Comparison of ENCODE assay signal across 7 mouse cellular contexts in genomic region chr12:70110375-70111116, GRCm38 (mm10). TPM values are rescaled to one million over a fixed set of nuclear protein-coding genes. Genes with fewer than 3 reads are reported as not detected.
A peak's percentile ranks its signal among the peaks of the same experiment; 100 is the strongest.
DNase-seq lines count a peak whose midpoint lies in the region; ATAC-seq and TF ChIP-seq lines count a peak whose summit lies in the region.

No protein-coding gene starts in this region.

- no peak for TF ChIP-seq CTCF in stomach, postnatal 0 days (IDR thresholded peaks at IDR 0.05; ENCODE audit: low read depth)

- H3K4me1 ChIP-seq in lung, embryonic 16.5 days (replicated peaks; ENCODE audit: control insufficient read depth, insufficient read depth, low read length) = peaks cover 24% of the 10 kb centered on the region
- peaks cover 19% of the 10 kb centered on the region for H3K4me1 ChIP-seq in liver, embryonic 16.5 days (ENCODE audit: control insufficient read depth, low read depth, low read length)
- H3K4me1 ChIP-seq in stomach, postnatal 0 days (replicated peaks; ENCODE audit: control insufficient read depth, insufficient read depth) = peaks cover 3% of the 10 kb centered on the region; the same call in 1 of the 2 replicates

- H3K27ac ChIP-seq in lung, embryonic 16.5 days (ENCODE audit: low read length) = peak overlapping the region; percentile 91; the same call in 1 of the 2 replicates
- peak overlapping the region; percentile 61 for H3K27ac ChIP-seq in liver, embryonic 16.5 days (ENCODE audit: low read length)
- peak overlapping the region; percentile 94 for H3K27ac ChIP-seq in stomach, postnatal 0 days (replicated peaks)

- H3K27me3 ChIP-seq in lung, embryonic 16.5 days (ENCODE audit: control insufficient read depth, insufficient read depth, low read depth, low read length) = no peaks in the 10 kb centered on the region
- H3K27me3 ChIP-seq in liver, embryonic 16.5 days (ENCODE audit: control insufficient read depth, insufficient read depth, low read depth, low read length) = peaks cover 27% of the 10 kb centered on the region
- no peaks in the 10 kb centered on the region for H3K27me3 ChIP-seq in stomach, postnatal 0 days (ENCODE audit: control insufficient read depth, insufficient read depth, low read length)

- peak overlapping the region; percentile 92 for H3K9ac ChIP-seq in lung, embryonic 16.5 days (ENCODE audit: low read length)
- H3K9ac ChIP-seq in liver, embryonic 16.5 days (ENCODE audit: low read depth, low read length) = peak overlapping the region; percentile 68
- peak overlapping the region; percentile 92 for H3K9ac ChIP-seq in stomach, postnatal 0 days (ENCODE audit: low read length)

- TF ChIP-seq EP300 in stomach, postnatal 0 days (optimal IDR thresholded peaks at IDR 0.05) = no peak

- peak overlapping the region; percentile 93 for H3K4me3 ChIP-seq in lung, embryonic 16.5 days (ENCODE audit: low read length)
- H3K4me3 ChIP-seq in liver, embryonic 16.5 days (ENCODE audit: low read depth, low read length) = peak overlapping the region; percentile 72
- H3K4me3 ChIP-seq in stomach, postnatal 0 days (ENCODE audit: low read depth, low read length) = peak overlapping the region; percentile 83

- WGBS in lung, embryonic 16.5 days = 11% methylated on average over 23 of the region's 23 CpGs
- 8% methylated on average over 23 of the region's 23 CpGs for WGBS in liver, embryonic 16.5 days (ENCODE audit: insufficient replicate concordance)
- 12% methylated on average over 23 of the region's 23 CpGs for WGBS in stomach, postnatal 0 days

- no peaks in the 10 kb centered on the region for H3K36me3 ChIP-seq in lung, embryonic 16.5 days (ENCODE audit: control insufficient read depth, insufficient read depth, low read length)
- no peaks in the 10 kb centered on the region for H3K36me3 ChIP-seq in liver, embryonic 16.5 days (ENCODE audit: control insufficient read depth, insufficient read depth)
- no peaks in the 10 kb centered on the region for H3K36me3 ChIP-seq in stomach, postnatal 0 days (ENCODE audit: control insufficient read depth, insufficient read depth, low read length)

- H3K4me2 ChIP-seq in lung, embryonic 16.5 days (ENCODE audit: low read depth, low read length) = peak overlapping the region; percentile 99
- H3K4me2 ChIP-seq in liver, embryonic 16.5 days (ENCODE audit: low read depth, low read length) = peak overlapping the region; percentile 94
- H3K4me2 ChIP-seq in stomach, postnatal 0 days (replicated peaks; ENCODE audit: low read depth) = peak overlapping the region; percentile 96

- H3K9me3 ChIP-seq in lung, embryonic 16.5 days (ENCODE audit: control insufficient read depth, low read length) = no peaks in the 10 kb centered on the region
- no peaks in the 10 kb centered on the region for H3K9me3 ChIP-seq in liver, embryonic 16.5 days (replicated peaks; ENCODE audit: control insufficient read depth, low read length)
- H3K9me3 ChIP-seq in stomach, postnatal 0 days (ENCODE audit: control insufficient read depth, low read length) = no peaks in the 10 kb centered on the region

- intact Hi-C loops in heart, postnatal 10 days (cut with DNase I) = loop anchor here (2.0 kb wide), 1 partner anchor 30 kb away; no protein-coding TSS in a partner anchor

- DNase-seq in lung, postnatal 36 days = no peak
- DNase-seq in embryo, embryonic 11 days = peak; percentile 37
- peak; percentile 21 to 31 for DNase-seq in heart, postnatal 10 days
- DNase-seq in stomach, postnatal 0 days (ENCODE audit: low spot score) = no peak

- ATAC-seq in lung, embryonic 16.5 days (ENCODE audit: low read depth) = no peak
- ATAC-seq in liver, embryonic 16.5 days (ENCODE audit: low read depth) = no peak
- ATAC-seq in stomach, postnatal 0 days (ENCODE audit: low FRiP score, low TSS enrichment) = no peak
- no peak for ATAC-seq in monocyte, adult 5-6 weeks (replicated peaks; ENCODE audit: insufficient number of reproducible peaks, low FRiP score, low TSS enrichment, poor library complexity, severe bottlenecking)

RNA-seq across cellular contexts. Expression of gene Nin, which starts 3.0 kb away (rescaled TPM):
- 11.8 and 12.5 TPM in 2 replicates for polyA plus RNA-seq in lung, embryonic 16.5 days (2015; fragmentation: Nextera tagmentation; extraction: Ambion mirVana)
- total RNA-seq in heart, postnatal 10 days (2021) = 10 to 100 TPM; 34.9 to 35.6 TPM
- 3.1 TPM in 2 replicates for polyA plus RNA-seq in liver, embryonic 16.5 days (2015; fragmentation: Nextera tagmentation; extraction: Ambion mirVana)
- polyA plus RNA-seq in stomach, postnatal 0 days (2015; fragmentation: Nextera tagmentation; extraction: Ambion mirVana) = 2.8 and 3.6 TPM in 2 replicates
- 134 to 153 TPM (median 142 TPM) in 3 replicates for total RNA-seq in monocyte, adult 5-6 weeks (2017)

RNA-seq across cellular contexts. Expression of gene Abhd12b, which starts 43.4 kb away (rescaled TPM):
- polyA plus RNA-seq in lung, embryonic 16.5 days (2015; fragmentation: Nextera tagmentation; extraction: Ambion mirVana) = not detected in 2 replicates
- not detected for total RNA-seq in heart, postnatal 10 days (2021)
- polyA plus RNA-seq in liver, embryonic 16.5 days (2015; fragmentation: Nextera tagmentation; extraction: Ambion mirVana) = not detected in 2 replicates
- polyA plus RNA-seq in stomach, postnatal 0 days (2015; fragmentation: Nextera tagmentation; extraction: Ambion mirVana) = 1.6 and 2.1 TPM in 2 replicates
- not detected in 3 replicates for total RNA-seq in monocyte, adult 5-6 weeks (2017)

Comparison
In these comparisons a context has a peak if more than half of its experiments do, and no peak if none do; other contexts are left out.
1. DNase-seq: peak in embryo, embryonic 11 days (single experiment) and heart, postnatal 10 days (2 of 2); none in lung, postnatal 36 days (single experiment) and stomach, postnatal 0 days (single experiment).
2. Peak in every context shown above with its lines, with median percentiles within 50 percentile points of each other: H3K27ac ChIP-seq, H3K4me2 ChIP-seq, H3K4me3 ChIP-seq and H3K9ac ChIP-seq.